Mouse (Mus musculus): ENCODE data around the gene Vopp1. TPM values are rescaled to one million over a fixed set of nuclear protein-coding genes. Genes with fewer than 3 reads are reported as not detected.

The Vopp1 gene
- polyA plus RNA-seq, 1 experiment from 2014 or later = 55.8 TPM

- no peak overlapping the region for H3K27ac ChIP-seq (replicated peaks; ENCODE audit: low read depth, low read length)
- 65% methylated on average over 5 of the region's 5 CpGs for WGBS
- H3K36me3 ChIP-seq (replicated peaks; ENCODE audit: control insufficient read depth, insufficient read depth, low read depth, low read length) = no peaks in the 10 kb centered on the region
- ATAC-seq (replicated peaks; ENCODE audit: insufficient number of reproducible peaks, low FRiP score, low TSS enrichment, low read depth) = peak; percentile 69; the same call in 1 of the 2 replicates
- H3K9ac ChIP-seq (replicated peaks; ENCODE audit: low read length) = no peak overlapping the region
- H3K4me1 ChIP-seq (ENCODE audit: control insufficient read depth, insufficient read depth, low read length) = no peaks in the 10 kb centered on the region
- H3K9me3 ChIP-seq (replicated peaks; ENCODE audit: control insufficient read depth, low read length) = no peaks in the 10 kb centered on the region
- no peaks in the 10 kb centered on the region for H3K27me3 ChIP-seq (ENCODE audit: control insufficient read depth, insufficient read depth, low read length)
- H3K4me3 ChIP-seq (ENCODE audit: low read depth, low read length) = no peak overlapping the region; the same call in 1 of the 2 replicates
- H3K4me2 ChIP-seq (ENCODE audit: low read depth, low read length) = no peak overlapping the region
- DNase-seq (ENCODE audit: low spot score) = peak; percentile 81
These were observed 2.1 kb downstream of the Vopp1 start for GRCm38 (mm10) chr6:57822648-57823410.

DNA sequence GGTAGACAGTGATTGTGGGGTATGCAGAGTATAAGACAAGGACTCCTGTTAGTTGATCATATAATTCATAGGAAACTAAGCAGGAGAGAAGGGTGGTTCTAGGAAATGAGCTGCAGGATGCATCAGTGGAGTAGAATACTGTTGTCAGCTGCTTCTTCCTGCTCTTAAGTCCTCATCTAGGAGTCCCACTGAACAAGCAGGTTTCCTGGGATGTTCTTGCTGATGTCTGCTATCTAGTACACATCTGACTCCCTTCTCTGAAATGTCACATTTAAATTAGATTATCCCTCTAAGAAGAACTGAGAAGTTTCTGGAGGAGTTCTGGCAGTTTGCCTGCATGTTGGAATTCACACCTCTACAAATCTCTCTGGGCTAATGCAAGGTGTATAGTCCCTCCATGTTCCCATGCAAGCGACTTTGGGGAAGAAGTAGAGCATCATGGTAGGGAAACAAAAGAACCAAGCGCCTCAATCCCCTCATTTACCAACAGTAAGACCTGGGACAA lies 10.5 kb downstream of the Vopp1 start:
- DNase-seq (ENCODE audit: low spot score) (no peak), ATAC-seq (replicated peaks; ENCODE audit: insufficient number of reproducible peaks, low FRiP score, low TSS enrichment, low read depth) (no peak)
- Histone ChIP-seq H3K9ac (replicated peaks; ENCODE audit: low read length) (no peak overlapping the region), H3K27ac (replicated peaks; ENCODE audit: low read depth, low read length) (no peak overlapping the region), H3K9me3 (replicated peaks; ENCODE audit: control insufficient read depth, low read length) (no peaks in the 10 kb centered on the region), H3K36me3 (replicated peaks; ENCODE audit: control insufficient read depth, insufficient read depth, low read depth, low read length) (no peaks in the 10 kb centered on the region), H3K4me3 (ENCODE audit: low read depth, low read length) (no peak overlapping the region), H3K4me1 (ENCODE audit: control insufficient read depth, insufficient read depth, low read length) (no peaks in the 10 kb centered on the region), H3K27me3 (ENCODE audit: control insufficient read depth, insufficient read depth, low read length) (no peaks in the 10 kb centered on the region), H3K4me2 (ENCODE audit: low read depth, low read length) (no peak overlapping the region)
- WGBS = 90% methylated on average over 2 of the region's 2 CpGs

DNA sequence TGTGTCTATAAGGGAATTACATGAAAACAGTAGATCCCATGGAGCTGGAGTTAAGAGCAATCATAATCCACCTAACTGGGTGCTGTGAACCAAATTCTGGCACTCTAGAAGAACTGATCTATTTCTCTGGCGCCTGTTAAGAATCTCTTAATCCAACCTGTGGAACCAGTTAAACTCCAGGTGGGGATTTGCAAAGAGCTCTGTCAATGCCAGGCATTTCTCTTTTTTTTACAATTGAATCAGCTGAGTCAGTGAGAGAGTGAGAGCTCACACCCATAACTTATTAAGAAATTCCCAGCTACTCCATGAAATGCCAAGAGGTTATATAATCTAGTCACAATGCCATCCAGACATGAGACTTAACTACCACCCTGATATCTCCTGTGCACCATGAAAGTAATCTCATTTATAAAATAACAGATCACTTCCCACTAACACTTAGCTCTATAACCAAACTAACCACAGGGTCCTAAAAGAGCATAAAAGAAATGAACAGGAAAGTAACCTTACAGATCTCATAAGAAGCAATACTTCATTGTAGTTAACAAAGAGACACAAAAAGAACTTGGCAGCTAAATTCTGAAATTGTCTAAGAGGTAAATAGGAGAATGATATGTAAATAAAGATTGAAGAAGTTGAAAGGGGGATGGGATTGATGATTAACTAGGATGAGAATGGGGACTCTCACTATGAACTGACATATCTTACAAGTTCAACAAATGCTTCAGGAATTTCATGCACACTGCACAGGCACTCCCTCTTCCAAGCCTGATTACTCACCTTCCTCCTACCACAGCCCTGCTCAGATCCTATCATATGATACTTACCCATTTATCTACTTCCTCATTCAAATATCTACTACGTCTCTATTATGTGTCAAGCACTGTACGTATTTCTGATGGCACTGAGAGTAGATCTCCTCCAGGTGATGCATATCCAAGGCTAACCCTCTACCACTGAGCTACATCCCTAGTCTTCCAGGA lies 12.9 kb downstream of the Vopp1 start:
- no peaks in the 10 kb centered on the region for H3K27me3 ChIP-seq (ENCODE audit: control insufficient read depth, insufficient read depth, low read length)
- H3K4me1 ChIP-seq (ENCODE audit: control insufficient read depth, insufficient read depth, low read length) = no peaks in the 10 kb centered on the region
- no peak overlapping the region for H3K4me3 ChIP-seq (ENCODE audit: low read depth, low read length)
- H3K36me3 ChIP-seq (replicated peaks; ENCODE audit: control insufficient read depth, insufficient read depth, low read depth, low read length) = no peaks in the 10 kb centered on the region
- DNase-seq (ENCODE audit: low spot score) (no peak), ATAC-seq (replicated peaks; ENCODE audit: insufficient number of reproducible peaks, low FRiP score, low TSS enrichment, low read depth) (no peak)
- WGBS = 80% methylated on average over 3 of the region's 3 CpGs
- H3K27ac ChIP-seq (replicated peaks; ENCODE audit: low read depth, low read length) = no peak overlapping the region
- no peak overlapping the region for H3K4me2 ChIP-seq (ENCODE audit: low read depth, low read length)
- H3K9me3 ChIP-seq (replicated peaks; ENCODE audit: control insufficient read depth, low read length) = no peaks in the 10 kb centered on the region
- H3K9ac ChIP-seq (replicated peaks; ENCODE audit: low read length) = no peak overlapping the region

GRCm38 (mm10) chr6:57805218-57806069 lies 19.5 kb downstream of the Vopp1 start:
- Histone ChIP-seq H3K9ac (replicated peaks; ENCODE audit: low read length) (no peak overlapping the region), H3K27me3 (ENCODE audit: control insufficient read depth, insufficient read depth, low read length) (no peaks in the 10 kb centered on the region), H3K27ac (replicated peaks; ENCODE audit: low read depth, low read length) (no peak overlapping the region), H3K4me3 (ENCODE audit: low read depth, low read length) (no peak overlapping the region), H3K36me3 (replicated peaks; ENCODE audit: control insufficient read depth, insufficient read depth, low read depth, low read length) (no peaks in the 10 kb centered on the region), H3K9me3 (replicated peaks; ENCODE audit: control insufficient read depth, low read length) (no peaks in the 10 kb centered on the region), H3K4me2 (ENCODE audit: low read depth, low read length) (no peak overlapping the region), H3K4me1 (ENCODE audit: control insufficient read depth, insufficient read depth, low read length) (no peaks in the 10 kb centered on the region)
- ATAC-seq (replicated peaks; ENCODE audit: insufficient number of reproducible peaks, low FRiP score, low TSS enrichment, low read depth) (no peak), DNase-seq (ENCODE audit: low spot score) (no peak)
- 92% methylated on average over 5 of the region's 5 CpGs for WGBS

GRCm38 (mm10) chr6:57803130-57803529 lies 21.8 kb downstream of the Vopp1 start:
- Histone ChIP-seq H3K27ac (replicated peaks; ENCODE audit: low read depth, low read length) (no peak overlapping the region), H3K36me3 (replicated peaks; ENCODE audit: control insufficient read depth, insufficient read depth, low read depth, low read length) (no peaks in the 10 kb centered on the region), H3K4me2 (ENCODE audit: low read depth, low read length) (no peak overlapping the region), H3K9me3 (replicated peaks; ENCODE audit: control insufficient read depth, low read length) (no peaks in the 10 kb centered on the region), H3K27me3 (ENCODE audit: control insufficient read depth, insufficient read depth, low read length) (no peaks in the 10 kb centered on the region), H3K4me1 (ENCODE audit: control insufficient read depth, insufficient read depth, low read length) (no peaks in the 10 kb centered on the region), H3K4me3 (ENCODE audit: low read depth, low read length) (no peak overlapping the region), H3K9ac (replicated peaks; ENCODE audit: low read length) (no peak overlapping the region)
- 80% methylated on average over 2 of the region's 2 CpGs for WGBS
- ATAC-seq (replicated peaks; ENCODE audit: insufficient number of reproducible peaks, low FRiP score, low TSS enrichment, low read depth) = no peak
- no peak for DNase-seq (ENCODE audit: low spot score)

GRCm38 (mm10) chr6:57798986-57799385 lies 26.0 kb downstream of the Vopp1 start:
- Histone ChIP-seq H3K4me3 (ENCODE audit: low read depth, low read length) (no peak overlapping the region), H3K9ac (replicated peaks; ENCODE audit: low read length) (no peak overlapping the region), H3K4me1 (ENCODE audit: control insufficient read depth, insufficient read depth, low read length) (no peaks in the 10 kb centered on the region), H3K9me3 (replicated peaks; ENCODE audit: control insufficient read depth, low read length) (no peaks in the 10 kb centered on the region), H3K4me2 (ENCODE audit: low read depth, low read length) (no peak overlapping the region), H3K27ac (replicated peaks; ENCODE audit: low read depth, low read length) (no peak overlapping the region), H3K36me3 (replicated peaks; ENCODE audit: control insufficient read depth, insufficient read depth, low read depth, low read length) (no peaks in the 10 kb centered on the region), H3K27me3 (ENCODE audit: control insufficient read depth, insufficient read depth, low read length) (no peaks in the 10 kb centered on the region)
- 91% methylated on average over 1 of the region's 1 CpGs for WGBS
- no peak for DNase-seq (ENCODE audit: low spot score)
- no peak for ATAC-seq (replicated peaks; ENCODE audit: insufficient number of reproducible peaks, low FRiP score, low TSS enrichment, low read depth)

GRCm38 (mm10) chr6:57796853-57797423 lies 28.0 kb downstream of the Vopp1 start:
- ATAC-seq (replicated peaks; ENCODE audit: insufficient number of reproducible peaks, low FRiP score, low TSS enrichment, low read depth) (no peak), DNase-seq (ENCODE audit: low spot score) (no peak)
- Histone ChIP-seq H3K4me3 (ENCODE audit: low read depth, low read length) (no peak overlapping the region), H3K4me2 (ENCODE audit: low read depth, low read length) (no peak overlapping the region), H3K4me1 (ENCODE audit: control insufficient read depth, insufficient read depth, low read length) (no peaks in the 10 kb centered on the region), H3K9me3 (replicated peaks; ENCODE audit: control insufficient read depth, low read length) (no peaks in the 10 kb centered on the region), H3K36me3 (replicated peaks; ENCODE audit: control insufficient read depth, insufficient read depth, low read depth, low read length) (no peaks in the 10 kb centered on the region), H3K27me3 (ENCODE audit: control insufficient read depth, insufficient read depth, low read length) (no peaks in the 10 kb centered on the region), H3K27ac (replicated peaks; ENCODE audit: low read depth, low read length) (no peak overlapping the region), H3K9ac (replicated peaks; ENCODE audit: low read length) (no peak overlapping the region)
- 90% methylated on average over 3 of the region's 3 CpGs for WGBS

All from embryonic facial prominence, embryonic 11.5 days (tissue).